Mouse (Mus musculus): ENCODE results near the gene Cit. TPM values are rescaled to one million over a fixed set of nuclear protein-coding genes. Genes with fewer than 3 reads are reported as not detected.

Cit gene
- total RNA-seq (2023): 1 to 10 TPM; 2.7 to 9.0 TPM

DNA sequence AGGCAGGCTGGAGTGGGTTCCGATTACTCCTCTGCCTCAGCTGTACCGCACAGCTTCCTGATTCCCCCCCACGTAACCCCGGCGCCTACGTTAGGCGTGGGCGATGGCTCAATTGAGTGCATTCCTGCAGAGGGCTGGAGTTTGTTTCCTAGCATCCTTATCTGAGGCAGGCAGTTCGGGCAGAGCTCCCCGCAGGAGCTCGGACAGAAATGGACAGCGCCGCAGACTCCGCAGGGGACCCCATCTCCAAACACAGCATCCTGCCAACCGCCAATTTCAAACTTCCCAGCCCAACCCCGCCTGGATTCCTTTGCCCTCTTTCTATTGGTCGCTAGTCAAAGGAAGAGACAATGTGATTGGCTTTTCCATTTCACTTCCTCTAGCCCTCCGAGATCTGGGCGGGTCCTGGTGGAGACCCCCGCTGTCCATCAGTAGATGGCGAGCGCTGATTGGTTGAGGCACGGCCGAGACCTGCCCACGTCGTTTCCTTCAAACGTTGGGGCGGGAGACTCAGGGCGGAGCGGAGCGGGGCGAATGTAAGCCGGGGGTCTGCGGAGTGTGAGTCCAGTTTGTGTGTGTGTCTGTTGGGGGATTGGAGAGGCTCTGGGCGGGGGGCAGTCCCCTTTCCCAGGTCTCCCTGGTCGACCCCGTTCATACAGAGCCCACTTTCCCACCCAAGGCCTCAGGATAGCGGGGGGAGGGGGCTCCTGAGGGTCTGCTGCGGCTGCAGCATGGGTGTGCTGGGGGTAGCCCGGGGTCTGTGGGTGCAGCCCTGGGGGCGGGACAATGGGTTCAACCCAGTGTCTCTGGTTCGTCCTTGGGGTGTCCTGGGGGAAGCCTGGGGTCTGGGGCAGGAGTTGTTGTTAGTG is at the start of gene Cit:
Gene Cit (plus strand): TSS at position 513 of the 869 bp plus-strand sequence.

DNA sequence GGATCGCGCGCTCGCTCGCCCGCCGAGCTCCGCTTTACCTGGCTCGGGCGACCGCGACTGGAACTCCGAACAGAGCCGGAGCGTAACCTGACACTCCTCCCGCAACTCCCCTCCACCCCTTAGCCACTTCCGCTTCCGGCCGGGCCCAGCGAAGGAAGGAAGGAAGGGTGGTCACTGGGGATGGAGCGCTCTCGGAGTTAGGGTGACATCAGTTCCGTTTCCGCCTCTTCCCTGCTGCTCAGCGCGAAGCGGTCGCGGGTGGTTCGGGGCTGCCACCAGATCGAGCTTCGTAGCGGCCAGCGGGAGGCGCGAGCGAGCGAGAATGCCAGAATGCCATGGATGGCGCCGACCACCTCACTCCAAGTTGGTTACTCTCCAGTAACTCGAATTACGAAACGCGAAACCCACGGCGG is 179.3 kb downstream of the Cit start, which contains the start of gene Prkab1:
Gene Prkab1 (minus strand): TSS at position 182 of the 413 bp plus-strand sequence.

Other genes starting within 250 kb of the Cit start
- 10 to 100 TPM; 65.6 to 71.1 TPM for gene Rab35, start 213.4 kb upstream of the Cit start, total RNA-seq (2023)
- gene Bicdl1, start 113.7 kb upstream of the Cit start, total RNA-seq (2023): 100 to 1,000 TPM in 1 of 2 experiments, 10 to 100 TPM in 1; 91.5 to 109 TPM
- gene Prkab1, start 179.2 kb downstream of the Cit start, total RNA-seq (2023): 10 to 100 TPM; 83.5 to 97.9 TPM
- gene Tmem233, start 238.0 kb downstream of the Cit start, total RNA-seq (2023): not detected